Mouse (Mus musculus) skeletal muscle tissue, adult 2 months (tissue): ENCODE data around the gene Immp2l.
A peak's percentile ranks its signal among the peaks of the same experiment; 100 is the strongest.

ENCODE experiments used
- DNase-seq: peaks from one replicate; pipeline ENCODE4 v3.0.0-alpha.2; 2012; ENCODE audit warnings: low read depth, low spot score

The Immp2l gene

DNA sequence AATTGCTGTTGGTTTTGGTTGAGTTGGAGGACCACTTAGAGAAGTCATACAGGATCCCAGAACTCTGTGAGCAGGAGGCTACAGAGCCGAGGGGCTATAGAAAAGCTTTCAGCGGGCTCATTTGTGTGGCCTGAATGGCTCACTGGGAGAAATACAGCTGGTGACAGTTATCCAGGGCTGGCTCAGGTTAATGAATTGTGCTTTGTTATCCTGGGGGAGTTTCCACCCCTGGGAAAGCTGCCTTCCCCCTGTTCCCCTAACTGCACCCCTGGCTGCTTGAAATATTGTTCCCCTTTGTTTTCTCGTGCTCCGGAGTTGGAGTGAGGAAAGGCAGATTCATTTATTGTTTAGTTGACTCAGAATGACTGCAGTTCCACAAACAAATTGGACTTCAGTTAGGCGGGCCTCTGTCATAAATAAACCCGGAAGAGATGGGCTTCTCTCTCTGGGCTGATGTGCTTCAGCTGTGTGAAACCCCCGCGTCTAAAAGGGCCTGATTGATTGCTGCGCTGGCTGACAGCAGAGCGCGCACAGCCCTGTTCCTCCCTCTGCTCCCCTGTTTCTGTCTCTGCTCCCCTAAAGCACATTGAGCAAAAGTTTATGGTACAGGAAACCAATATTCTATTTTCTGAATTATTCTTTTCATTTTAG, 291.0 kb downstream of the Immp2l start:
- DNase-seq, result no peak

GRCm38 (mm10) chr12:41315871-41316270, 292.0 kb downstream of the Immp2l start:
- no peak for DNase-seq

DNA sequence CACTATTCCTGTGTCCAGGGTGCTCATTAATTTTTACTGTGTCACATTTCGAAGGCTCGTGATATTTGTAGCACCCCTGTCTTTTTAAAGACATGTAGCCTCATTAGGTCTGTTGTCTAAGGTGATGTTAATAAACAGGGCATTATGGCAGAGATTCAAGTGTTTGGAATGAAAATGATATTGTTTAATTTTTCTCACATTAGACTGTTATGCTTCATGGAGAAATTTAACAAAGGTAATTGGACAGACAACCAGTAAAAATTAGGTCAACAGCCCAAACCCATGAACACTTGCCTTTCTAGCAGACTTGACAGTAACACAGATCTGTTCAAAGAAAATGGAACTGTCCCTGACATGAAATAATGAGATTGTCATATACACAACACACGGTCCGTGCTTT, 292.5 kb downstream of the Immp2l start:
- DNase-seq, result no peak

DNA sequence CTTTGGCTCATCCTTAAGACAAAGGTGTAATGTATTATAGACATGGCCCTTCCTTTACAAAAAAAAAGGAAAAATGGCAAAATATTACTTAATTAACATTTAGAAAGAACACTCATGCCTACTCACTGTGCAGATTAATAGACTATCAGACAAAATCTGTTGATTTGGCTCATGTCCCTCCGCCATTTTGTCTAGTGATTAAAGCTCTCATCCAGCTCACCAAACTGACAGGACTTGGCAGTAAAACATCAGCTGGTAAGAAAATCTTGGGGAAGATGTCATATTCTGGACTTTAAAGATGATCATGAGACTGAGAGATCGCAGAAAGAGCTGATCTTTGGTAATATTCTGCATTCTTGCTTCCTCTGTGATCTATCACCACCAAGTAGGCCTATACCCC, 293.5 kb downstream of the Immp2l start:
- no peak for DNase-seq

GRCm38 (mm10) chr12:41322018-41322417, 298.1 kb downstream of the Immp2l start:
- DNase-seq, result no peak

DNA sequence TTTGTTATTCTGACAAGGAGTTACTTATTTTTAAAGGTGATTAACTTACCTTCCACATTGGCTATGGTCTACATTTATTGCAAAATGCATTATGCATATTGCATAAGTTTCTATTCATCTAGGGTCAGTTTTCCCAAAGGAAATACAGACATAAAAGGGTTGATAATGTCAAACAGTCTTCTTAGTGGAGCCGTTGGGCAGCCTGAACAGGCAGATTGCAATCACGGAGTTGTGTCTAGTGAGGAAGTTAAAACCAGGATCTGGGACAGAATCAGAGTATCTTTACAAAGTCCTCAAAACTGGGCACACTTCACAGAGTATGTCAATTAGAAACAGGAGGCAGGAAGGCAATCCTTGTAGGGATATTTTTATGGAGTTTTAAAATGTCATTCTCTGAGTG, 300.5 kb downstream of the Immp2l start:
- DNase-seq, result no peak

GRCm38 (mm10) chr12:41325756-41326155, 301.9 kb downstream of the Immp2l start:
- no peak for DNase-seq

GRCm38 (mm10) chr12:41330988-41331671, 307.2 kb downstream of the Immp2l start:
- no peak for DNase-seq

DNA sequence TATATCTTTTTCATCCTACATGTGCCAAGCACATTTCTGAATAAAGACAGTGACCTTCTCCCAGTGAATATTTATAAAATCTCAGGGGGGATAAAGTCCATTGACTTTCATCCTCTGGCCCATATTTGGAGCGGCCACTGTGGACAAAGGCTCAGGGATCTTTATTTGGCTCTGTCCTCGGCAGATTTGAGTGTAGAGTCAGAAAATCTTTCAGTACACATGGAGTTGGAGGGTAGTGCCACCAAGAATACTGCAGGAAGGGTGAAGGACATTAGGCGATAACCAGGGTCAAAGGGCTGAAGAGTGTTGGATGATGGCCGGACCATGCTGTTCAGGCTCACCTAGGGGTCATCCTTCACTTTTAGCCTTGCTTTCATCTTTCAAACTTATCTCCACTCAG, 321.7 kb downstream of the Immp2l start:
- DNase-seq, result no peak

DNA sequence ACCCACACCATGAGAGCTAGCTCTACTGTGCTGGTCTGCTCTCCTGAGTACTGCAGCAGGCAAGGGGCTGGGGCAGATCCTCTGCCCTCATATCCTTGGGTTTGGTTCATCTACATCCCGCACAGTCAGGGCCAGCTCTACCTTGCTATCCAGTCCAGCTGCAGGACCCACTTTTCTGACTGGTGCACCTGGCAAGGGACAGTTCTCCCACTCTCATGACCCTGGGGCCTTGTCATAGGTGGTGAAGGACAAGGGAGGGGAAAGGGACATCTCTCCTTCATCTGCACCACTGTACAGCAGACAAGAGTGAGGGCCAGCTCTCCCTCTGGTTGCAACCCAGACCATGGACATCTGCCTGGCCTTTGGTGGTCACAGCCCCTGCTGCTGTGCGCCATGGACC, 323.6 kb downstream of the Immp2l start:
- DNase-seq, result no peak

DNA sequence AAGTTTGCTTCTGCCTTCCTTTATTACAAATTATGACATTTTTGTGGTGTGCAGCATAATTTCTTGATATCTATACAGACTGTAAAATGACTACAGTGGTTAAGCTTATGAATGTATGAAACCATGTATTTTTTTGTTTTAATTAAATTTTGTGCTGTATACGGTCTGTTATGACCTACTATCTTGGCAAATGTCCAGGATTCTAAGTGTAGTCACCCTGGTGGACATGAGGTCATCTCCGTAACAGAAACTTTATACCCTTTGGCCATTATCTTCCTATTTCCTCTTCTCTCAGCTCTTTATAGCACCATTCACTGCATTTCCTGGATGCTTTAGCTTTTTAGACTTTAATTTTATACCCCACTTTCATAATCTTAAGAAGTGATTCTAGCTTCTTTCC, 325.5 kb downstream of the Immp2l start:
- DNase-seq, result no peak

GRCm38 (mm10) chr12:41349814-41350213, 325.9 kb downstream of the Immp2l start:
- DNase-seq, result no peak

GRCm38 (mm10) chr12:41351275-41351674, 327.4 kb downstream of the Immp2l start:
- DNase-seq, result no peak

GRCm38 (mm10) chr12:41354857-41355256, 331.0 kb downstream of the Immp2l start:
- DNase-seq, result no peak

DNA sequence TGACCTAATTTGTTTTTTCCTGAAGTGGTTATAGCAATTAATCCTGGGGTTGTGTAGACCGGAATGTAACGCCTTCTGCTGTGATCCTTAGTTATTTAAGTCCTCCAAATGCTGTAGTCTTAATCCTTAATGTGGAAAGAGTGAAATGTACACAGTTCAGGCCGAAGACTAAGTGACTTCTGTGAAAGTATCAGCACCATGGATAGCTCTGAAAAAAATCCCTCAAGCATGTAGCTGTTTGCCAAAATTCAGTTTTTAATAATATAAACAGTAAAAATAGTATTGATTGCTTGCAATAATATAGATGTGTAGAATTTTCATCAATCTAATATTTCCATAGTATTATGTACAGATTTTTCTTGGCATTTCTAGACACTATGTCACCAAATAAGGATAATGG, 332.1 kb downstream of the Immp2l start:
- no peak for DNase-seq

DNA sequence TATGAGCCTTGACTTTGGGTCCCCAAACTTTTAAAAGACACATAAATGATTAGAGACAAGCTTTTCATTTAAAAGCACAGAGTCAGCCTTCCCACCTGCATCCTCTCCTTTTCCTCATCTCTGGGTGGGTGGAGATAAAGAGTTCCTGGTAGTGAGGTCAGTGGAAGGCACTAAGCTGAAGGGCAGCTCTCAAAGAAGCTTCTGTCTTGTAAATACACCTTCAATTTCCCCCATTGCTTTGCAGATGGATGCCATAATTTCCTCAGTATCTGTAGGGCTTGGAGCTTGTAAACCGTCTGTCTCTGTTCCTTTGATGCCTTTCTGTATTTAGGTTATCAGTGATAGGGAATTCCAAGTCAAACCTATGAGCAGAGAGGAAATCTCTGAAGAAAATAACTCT, 362.8 kb downstream of the Immp2l start:
- DNase-seq, result no peak

DNA sequence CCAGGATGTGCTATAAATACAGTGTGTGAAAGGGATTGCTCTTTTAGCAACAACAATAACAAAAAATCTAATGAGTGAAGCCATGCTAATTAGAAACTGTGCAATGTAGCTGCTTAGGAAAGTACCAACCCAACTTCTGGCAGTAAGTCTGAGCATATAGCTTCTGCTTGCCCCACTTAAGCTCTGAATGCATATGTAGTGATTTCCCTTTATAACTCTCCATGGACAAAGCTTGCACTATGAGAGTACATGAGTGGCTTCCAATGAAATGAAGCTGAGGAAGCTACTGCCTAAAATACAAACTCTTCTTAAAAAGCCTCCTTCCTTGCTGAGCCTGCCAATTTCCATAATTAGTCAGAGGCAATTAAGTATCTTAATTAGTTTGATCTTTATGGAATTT, 370.3 kb downstream of the Immp2l start:
- DNase-seq, result no peak

- no peak for DNase-seq
These were observed 377.2 kb downstream of the Immp2l start for GRCm38 (mm10) chr12:41401136-41401535.

- no peak for DNase-seq
These were observed 378.0 kb downstream of the Immp2l start for GRCm38 (mm10) chr12:41401923-41402322.

DNA sequence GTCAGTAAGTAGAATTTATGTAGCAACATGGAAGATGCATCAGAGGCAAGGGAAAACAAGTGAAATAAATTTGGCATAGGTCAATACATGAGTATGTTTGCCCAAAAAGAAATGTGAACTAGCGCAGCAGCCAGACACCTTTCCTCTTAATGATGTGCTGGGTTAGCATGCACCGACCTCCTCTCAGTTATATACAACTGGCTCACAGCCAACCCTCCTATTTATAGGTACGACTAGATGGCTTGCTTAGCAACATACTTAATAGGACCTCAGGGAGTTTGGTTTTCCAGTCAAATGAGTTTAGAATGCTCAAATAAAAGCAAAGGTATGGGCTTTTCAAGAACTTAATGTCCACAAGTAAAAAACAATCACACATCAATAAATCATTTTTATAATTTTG, 385.5 kb downstream of the Immp2l start:
- peak; percentile 8 for DNase-seq

- DNase-seq, result no peak
These were observed 392.7 kb downstream of the Immp2l start for GRCm38 (mm10) chr12:41416635-41417034.

DNA sequence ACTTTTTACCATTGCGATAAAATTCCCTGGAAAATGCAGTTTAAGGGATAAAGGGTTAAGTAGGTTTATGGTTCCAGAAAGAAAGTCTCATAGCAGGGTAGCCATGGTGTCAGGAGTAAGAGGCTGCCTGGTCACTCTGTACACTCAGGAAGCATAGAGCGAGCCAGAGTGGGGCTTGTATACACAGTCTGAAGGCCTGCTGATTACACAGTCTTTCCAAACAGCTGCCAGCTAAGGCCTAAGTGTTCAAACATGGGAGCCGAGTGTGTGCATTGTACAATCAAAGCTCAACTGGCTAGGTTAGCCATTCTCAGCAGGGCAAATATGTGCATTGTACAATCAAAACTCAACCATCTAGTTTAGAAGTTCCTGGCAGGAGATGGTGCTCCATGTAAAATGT, 393.2 kb downstream of the Immp2l start:
- DNase-seq, result no peak

- DNase-seq, result no peak
These were observed 394.1 kb downstream of the Immp2l start for GRCm38 (mm10) chr12:41417961-41418360.
